Mouse (Mus musculus) 416B (cell line): ENCODE measurements around the gene Kit.

Experiments used
- DNase-seq: peaks from one replicate; pipeline ENCODE4 v3.0.0; 2011; ENCODE audit warnings: low read depth

The Kit gene

DNA sequence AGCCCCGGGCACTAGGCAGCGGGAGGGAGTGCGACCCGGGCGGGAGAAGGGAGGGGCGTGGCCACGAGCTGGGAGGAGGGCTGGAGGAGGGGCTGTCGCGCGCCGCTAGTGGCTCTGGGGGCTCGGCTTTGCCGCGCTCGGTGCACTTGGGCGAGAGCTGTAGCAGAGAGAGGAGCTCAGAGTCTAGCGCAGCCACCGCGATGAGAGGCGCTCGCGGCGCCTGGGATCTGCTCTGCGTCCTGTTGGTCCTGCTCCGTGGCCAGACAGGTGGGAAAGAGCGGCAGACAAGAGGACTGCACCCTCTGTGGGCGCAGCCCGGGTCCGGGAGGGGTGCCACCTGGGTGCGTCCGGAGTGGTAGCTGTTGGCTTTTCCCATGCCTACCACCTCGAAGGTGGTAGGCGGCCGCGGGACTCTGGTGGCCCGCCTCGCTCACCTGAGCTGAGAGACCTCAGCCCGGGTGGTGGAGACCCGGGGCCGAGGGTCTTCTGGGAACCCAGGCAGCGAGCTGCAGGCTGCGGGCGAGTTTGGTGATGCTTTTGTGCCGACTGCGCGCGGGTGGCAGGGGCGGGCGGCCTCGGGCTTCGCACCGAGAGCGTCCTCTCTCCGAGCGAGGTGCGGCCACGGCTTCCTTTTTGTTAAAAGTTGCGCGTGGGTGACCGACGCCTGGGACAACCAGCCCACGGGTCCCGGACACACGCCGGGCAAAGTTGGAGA, at the start of gene Kit:
Kit (plus strand) TSS at position 65 of the 715 bp plus-strand sequence.
- peak; percentile 85 for DNase-seq

DNA sequence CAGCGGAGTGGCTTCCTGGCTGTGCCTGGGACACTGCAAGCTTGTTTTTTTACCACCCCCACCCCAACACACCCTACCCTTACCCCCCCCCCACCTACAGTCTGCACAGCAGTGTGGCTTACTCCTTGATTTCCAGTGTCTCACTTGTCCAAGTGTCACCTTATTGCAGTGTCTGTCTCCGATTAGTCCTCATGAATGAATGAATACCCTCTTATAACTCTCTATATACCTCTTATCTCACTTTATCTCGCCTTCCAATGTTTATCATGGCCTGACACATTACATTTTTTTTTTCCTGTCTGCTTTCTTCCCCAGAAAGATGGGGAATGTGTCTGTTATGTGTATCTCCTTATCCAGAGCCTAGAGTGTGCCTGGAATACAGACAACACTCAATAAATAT, 38.6 kb upstream of the Kit start:
- no peak for DNase-seq

DNA sequence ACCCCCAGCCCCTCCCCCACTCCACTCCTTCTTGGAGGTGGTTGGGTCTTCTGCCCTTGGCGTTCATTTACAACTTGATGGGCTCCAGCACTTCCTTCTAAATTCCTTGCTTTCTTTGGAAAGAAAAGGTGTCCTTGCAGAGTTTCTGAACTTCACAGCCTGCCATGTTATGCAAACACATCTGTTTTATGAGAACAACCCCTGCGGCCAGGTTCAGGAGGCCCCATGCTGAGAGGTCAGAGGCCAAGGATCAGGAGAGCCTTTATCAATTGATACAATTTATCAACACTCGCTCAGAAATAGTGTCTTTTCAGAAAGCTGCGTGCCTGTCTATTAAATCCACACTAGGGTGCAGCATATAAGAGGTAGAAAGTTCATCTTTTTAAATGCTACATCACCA, 37.0 kb upstream of the Kit start:
- no peak for DNase-seq

DNA sequence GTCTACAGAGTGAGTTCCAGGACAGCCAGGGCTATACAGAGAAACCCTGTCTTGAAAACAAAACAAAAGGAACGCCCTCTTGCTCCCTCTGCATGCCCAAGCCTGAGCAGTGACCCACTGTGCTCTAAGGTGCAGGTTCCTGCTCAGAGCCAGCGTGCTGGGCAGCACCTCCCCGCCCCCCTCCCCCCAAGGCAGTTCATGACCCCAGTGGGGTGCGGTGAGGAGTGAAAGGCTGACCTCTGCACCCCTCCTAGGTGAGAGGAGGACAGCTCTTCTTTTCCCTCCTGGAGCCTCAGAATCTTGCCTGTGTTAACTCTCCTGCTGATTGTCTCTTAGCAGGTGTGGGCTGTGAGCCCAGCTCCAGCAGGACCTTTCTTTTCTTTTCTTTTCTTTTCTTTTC, 36.3 kb upstream of the Kit start:
- no peak for DNase-seq

DNA sequence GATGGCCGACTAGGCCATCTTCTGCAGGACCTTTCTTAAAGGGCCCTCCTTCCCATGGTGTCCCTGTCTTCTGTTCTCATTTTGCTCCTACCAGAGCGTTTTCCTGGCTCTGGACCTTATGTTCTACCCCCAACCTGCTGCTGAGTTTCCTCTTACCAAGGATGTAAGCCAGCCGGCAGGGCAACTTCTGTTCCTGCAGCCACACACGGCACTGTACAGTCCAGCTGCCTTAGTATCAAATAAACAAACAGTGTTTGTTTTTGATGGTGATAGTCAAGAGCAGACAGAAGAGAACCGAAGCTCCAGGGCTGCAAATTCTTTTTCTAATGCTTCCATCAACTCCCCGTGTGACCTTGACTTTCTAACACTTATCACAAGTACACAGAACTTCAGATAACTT, 35.6 kb upstream of the Kit start:
- no peak for DNase-seq

DNA sequence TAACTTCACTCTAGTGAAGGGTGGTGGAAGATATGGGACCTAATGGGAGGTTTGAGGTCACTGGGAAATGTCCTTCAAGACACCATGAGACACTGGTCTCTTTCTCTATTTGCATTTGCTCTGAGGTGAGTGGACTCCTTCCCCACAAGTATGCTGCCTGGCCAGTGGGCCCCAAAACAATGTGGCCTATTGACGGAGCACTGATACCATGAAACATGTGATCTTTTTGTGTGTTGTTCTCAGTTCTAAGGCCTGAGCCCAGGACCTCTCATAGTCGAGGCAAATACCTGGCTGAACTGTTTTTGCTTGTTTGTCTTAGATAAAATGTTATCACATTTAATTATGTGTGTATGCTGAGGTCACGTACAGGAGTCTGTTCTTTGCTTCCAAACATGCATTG, 31.0 kb upstream of the Kit start:
- DNase-seq, result no peak

DNA sequence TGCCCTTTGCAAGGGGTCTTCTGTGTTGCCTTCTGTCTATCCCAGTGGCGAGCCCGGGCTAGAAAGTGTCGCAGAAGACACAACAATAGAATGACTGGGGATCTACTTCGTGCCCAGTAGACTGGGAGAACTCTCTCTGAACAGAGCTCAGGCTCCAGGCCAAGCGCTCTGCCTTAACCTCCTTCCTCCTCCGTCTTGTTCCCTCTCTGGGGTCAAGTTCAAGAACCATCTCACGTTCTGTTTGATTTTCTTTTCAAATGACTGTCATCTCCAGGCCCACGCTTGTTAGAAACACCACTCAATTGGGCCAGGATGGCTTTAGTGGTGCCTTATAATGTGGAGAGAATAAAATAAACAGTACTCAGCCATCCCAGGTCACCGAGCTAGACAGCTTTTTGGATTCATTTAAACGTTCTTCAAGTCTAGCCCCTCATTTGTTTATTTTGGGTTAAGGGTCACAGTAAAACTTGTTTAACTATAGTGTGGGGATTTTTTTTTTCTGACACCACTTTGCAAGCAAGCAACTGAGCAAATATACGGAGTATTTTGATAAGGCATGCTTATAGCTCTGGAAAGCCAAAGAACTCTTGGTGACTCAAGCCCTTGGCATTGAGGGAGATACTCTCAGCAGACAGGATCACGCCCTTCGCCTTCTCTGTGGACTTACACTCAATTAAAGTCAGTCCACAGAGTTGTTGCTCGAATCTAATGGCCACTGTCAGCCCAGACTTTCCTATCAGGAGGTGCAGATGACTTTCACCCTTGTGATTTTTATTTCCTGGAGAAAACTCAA, 30.0 kb upstream of the Kit start:
- DNase-seq, result no peak

DNA sequence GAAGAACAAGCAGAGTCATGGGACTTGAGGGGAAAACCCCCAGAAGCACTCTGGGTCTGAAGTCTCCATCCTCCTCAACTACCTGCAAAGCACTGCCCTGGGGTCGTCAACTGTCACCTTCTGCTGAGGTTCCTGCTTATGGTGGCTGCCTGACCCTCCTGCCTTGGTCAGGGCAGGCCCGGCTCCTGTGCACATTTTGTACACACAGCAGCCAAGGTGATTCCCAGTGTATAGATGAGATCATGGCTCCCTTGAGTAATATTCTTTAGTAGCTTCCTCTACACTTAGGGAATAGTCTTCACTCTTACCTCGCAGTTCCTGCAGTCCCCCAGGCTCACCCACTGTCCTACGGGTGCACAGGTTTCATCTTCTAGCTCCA, 29.5 kb upstream of the Kit start:
- DNase-seq, result no peak

DNA sequence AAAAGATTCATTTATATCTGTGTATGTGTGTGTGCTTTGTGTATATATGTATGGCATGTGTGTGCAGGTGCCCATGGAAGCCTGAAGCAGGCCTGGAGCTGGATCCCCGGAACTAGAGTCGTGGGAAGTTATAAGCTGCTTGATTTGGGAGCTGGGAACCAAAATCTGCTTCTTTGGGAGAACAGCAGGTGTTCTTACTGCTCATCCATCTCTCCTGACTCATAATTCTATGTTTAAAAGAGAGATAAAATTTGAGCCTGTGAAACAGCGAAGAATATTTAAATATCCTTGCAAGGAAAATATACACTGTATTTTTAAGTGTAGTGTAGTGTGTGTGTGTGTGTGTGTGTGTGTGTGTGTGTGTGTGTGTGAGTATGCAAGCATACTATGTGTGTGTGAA, 21.7 kb upstream of the Kit start:
- no peak for DNase-seq

DNA sequence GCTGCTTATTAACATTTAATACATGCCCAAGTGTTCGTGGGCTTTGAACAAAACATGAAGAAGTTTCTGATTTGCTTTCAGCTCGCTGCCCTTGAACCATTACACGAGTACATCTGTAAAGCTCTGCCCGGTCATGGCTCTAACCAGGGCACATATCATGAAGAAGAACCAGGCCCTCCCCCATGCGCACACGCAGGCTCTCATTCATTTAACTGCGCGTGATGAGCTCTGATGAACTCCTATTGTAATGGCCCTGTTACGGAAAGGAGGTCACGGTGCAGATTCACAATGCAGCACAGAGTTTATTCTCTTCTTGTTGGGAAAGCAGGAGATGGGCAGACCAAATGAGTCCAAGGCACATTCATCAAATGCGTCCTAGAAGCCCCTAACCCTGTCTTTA, 17.1 kb upstream of the Kit start:
- no peak for DNase-seq

DNA sequence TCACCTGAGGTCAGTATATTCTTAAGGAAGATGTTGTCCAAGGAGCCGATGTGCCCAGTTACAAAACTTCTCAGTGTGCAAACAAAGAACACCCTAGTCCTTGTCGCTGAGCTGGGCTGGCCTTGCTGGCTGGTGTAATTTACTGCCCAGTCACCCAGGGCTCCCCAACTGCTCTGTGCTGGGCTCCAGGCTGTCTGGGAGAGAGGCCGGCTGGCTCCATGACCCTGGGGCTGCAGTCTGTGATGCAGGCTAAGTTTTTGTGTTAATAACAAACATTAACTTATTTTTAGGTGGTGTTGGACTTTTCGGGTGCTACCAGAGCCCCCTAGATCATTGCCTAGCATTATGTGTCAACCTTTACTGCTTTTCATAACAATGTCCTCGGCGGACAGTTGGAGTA, 15.4 kb upstream of the Kit start:
- DNase-seq, result no peak

DNA sequence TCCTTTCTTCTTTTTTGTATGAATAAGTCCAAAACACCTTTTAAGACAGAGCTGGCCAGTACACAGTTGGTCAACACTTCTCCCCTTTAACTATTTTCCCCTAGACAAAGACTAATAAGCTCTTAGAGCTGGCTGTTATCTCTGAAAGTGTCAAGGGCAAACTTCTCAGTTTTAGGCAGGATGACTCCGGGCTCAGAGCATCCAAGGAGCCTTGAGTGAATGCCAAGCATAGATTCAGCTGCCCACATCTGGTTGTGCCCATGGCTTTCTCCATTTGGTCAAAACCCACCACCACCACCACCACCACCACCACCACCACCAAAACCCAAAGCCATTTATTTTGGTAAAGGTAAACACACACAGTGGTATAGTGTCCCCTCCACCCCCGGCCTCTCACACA, 13.5 kb upstream of the Kit start:
- DNase-seq, result no peak

DNA sequence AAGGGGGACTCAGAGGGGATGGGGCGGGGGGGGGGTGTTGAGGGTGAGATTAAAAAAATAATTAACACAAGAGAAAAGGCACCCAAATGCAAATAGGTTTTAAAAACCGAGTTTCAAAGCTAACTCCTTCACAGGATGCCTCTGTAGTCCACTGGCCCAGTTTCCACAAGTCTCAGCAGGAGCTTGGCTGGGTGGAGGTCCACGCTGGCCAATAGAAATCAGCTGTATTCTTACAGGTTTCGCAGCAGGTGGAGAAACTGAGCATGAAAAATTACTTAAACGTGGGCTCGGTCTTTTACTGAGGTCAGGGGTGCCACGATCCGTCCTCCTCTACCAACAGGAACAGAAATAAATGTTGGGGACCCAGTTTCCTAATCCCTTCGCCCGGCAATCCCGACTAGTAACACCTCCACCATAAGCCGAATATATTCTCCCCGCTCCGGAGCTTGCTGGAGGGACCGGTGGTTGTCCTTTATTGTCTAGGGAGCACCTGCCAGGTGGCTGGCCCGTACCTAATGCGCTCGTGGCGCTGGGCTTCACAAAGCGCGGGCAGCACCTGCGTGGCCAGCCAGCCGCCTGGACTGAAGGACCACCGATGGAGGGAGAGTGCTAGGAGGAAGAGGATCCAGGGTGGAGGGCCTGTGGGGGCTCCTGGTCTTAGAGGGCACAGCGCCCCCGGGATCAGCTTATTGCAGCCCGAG, 415 bp upstream of the Kit start:
- DNase-seq, result no peak

DNA sequence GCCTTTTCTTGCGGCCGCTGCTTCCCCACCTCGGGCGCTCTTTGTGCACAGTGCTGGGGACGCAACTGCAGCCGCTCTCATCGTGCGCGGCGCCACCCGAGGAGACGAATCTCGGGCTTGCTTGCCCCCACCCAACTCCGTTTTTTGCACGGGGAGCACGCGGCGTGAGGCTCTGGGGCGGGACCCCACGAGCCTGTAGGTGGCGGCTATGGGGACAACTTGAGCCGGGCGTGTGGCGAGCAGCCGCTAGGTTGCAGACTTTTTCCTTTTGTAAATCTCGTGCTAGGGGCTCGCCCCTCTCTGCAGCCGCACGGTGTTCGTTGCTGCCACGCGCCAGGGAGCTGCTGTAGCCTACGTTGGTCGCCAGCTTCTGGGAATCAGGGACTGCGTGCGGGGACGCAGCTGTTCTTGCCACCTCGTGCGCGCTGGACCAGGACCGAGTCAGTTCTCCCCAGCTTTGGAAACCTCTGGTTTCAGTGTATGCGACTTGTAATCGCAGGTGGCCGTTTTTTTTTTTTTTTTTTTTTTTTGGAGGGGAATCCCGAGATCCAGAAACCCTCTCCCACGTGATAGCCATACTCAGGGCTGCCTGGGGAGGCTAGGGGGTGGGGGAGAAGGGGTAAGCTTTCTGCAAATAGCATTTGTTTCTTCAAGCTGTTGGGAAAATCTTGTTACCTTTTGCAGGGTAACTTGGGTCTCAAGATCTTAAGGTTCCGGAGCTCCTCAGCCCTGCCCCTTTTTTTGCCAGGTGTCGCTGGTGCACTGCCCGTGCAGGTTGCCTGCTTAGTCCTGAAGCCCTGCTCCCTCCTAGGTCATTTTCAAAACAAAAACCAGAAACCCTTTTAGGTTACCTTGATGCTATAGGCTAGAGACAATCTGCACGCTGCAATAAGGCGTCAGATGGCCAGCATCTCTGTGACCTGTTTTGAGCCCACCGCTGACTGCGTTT, 1.1 kb downstream of the Kit start:
- DNase-seq, result peak; percentile 89

DNA sequence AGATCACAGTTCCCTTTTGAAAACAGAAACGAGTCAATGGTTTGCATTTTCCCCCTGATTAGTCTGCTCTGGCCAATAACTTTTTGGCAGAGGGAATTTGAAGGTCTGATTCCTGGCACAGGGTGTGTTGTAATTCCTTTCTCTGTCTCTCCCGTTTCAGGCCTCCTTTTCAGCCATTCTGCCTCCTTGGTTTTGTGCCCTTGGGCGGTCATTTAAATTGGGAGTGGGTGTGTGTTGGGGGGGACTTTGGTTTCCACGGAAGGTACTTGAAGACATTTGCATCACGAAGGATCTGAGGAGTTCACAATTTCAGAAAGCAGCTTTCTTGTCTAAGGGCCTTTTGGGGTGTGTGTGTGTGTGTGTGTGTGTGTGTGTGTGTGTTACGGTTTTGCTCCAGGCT, 2.0 kb downstream of the Kit start:
- DNase-seq, result no peak

DNA sequence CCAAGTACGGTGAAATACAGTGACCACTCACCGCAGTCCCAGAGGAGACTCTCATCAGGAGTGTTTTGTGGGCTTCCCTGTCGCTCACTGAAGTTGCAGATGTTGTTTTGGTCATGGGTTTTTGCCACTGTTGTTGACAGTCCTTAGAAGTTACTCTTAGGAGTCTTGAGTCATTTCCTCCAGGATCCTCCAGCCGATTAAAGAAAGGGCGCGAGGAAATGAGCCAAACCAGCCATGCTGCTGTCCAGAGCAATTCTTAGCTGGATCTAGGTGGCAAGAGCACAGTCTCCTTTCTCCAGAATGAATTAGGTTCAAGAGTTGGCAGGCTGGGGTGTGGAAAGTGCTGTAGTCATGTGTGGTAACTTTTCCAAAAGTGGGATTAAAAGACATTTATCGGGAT, 3.4 kb downstream of the Kit start:
- peak; percentile 68 for DNase-seq

DNA sequence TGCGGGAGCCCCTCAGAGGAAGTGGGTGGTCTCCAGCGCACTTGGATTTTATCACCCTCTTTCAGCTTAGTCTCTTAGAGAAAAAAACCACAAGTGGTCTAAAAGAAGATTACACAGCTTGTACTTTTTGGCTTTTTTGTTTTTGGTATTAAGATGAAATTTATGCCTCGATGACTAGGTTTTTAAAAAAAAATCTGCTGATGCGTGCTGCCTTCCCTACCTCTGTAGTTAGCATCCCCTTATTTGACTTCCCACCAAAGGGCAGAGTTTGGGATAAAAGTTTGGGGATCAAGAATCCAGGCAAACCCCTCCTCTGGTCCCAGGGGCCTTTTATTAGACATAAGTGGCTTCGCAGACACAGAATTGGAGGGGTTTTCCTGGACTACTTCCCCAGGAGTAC, 4.5 kb downstream of the Kit start:
- no peak for DNase-seq

DNA sequence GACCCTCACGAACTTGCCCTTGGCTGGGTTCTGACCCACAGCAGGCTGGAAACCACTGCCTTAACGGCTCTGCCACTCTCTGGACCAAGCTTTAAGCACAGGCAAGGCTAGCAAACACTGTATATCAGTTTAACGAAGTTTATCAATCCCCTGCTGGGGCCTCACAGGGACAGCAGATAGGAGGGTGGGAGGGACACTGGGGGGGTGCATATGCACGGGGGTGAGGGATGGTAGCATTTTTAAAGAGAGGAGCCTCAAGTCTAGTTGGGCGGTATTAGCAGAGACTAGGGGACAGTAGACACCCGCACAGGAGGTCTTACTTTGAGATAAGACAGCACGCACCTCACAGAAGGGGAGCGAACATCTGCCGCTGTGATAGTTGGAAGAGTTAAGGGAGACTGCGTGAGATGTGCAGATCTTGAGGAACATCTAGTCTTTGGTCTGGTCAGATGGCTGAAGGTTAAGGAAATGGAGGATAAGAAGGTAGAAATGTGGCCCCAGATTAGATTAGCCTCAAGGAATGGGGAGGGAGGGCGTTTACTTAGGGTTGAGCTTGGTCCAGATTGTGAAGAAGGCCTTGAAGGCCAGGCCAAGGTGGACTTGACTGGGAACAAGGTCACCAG, 5.0 kb downstream of the Kit start:
- peak; percentile 37 for DNase-seq

DNA sequence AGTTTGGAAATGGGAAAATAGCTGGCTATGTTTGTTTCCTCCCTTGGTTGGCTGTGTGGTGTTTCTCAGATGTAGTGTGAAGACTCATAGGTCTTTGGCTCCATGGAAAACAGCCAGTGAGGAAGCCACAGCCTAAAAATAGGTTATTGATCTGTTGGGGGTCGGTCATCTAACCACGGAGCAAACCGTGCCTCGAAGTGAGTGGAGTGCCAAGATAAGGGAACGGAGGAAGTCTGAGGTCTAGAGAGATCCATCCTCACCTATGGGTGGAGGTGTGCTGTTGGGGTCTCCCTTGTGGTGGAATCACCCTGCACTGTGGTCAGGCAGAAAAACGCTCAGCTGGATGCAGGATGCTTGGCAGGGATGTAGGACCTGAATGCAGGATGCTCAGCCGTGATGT, 7.2 kb downstream of the Kit start:
- DNase-seq, result peak; percentile 56

DNA sequence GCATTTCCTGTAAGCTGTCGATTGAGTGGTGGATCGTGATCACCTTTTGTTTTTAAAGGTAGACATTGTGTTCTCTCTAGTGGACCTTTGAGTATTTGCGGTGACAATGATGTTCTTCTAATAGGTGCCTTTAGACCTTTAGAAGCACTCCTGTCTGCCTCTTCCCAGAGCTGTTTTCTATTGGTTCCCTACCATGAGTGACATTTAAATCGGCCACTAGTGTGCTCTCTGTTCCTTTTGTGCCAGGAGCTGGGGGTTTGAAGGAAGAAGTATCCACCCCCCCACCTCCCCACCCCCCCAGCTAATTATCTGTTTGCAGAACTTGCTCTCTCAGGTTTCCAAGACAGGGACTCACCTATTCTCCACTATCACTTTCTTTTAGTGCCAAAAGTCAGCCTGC, 13.1 kb downstream of the Kit start:
- DNase-seq, result no peak

DNA sequence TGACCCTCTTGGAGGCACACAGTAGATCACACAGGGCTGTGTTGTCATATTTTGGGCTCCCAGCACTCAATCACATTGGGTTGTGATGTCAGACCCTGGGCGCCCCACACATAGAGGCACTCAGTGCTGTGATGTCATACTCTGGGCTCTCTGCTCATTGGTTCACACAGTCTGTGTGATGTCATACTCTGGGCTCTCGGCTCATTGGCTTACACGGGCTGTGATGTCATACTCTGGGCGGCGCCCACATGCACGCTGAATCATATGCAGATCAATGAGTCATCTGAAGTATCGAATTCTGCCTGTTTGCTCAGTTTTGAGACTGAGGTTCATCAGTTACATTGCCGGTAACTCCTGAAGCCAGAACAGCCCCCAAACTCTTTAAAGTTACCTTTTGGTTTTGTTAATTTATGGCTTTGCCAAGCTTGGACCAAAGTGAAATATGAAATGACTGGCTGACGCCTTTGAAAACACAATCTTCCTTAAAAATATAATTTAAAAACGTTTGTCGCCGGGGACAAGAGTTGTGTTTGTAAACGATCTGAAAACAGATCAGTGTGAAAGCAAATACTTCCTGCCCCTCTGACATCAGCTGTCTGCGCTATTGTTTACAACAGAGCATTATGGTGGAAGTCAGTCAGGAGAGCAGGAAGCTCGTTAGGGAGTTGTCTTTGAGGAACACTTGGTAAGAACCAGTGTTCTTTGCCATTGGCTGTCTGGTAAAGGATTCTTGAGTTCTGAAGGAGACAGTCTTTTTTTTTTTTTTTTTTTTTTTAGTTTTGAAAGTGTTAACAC, 15.0 kb downstream of the Kit start:
- DNase-seq, result peak; percentile 63
